Mouse (Mus musculus) CH12.LX (cell line): ENCODE data around the gene Ube2u.

Source experiments
- CHD2 ChIP-seq: IDR thresholded peaks from 2 replicates; pipeline ENCODE4 v1.6.1; 2011; ENCODE audit warnings: low read length, improper control_type of control experiment
- CTCF ChIP-seq, 2 experiments: IDR thresholded peaks in 1 of 2; conservative IDR thresholded peaks in 1 of 2; 2 replicates each; pipeline ENCODE4 v1.5.1; 2011 to 2012; ENCODE audit warnings: low read depth in 2 of 2, low read length in 2 of 2, improper control_type of control experiment in 1 of 2, inconsistent platforms in 1 of 2, mild to moderate bottlenecking in 1 of 2, moderate library complexity in 1 of 2
- EP300 ChIP-seq: IDR thresholded peaks from 2 replicates; pipeline ENCODE4 v1.6.1; 2011; ENCODE audit warnings: low read length, improper control_type of control experiment
- GABPA ChIP-seq: IDR thresholded peaks from 2 replicates; pipeline ENCODE4 v1.6.1; 2012; ENCODE audit warnings: low read depth, low read length, improper control_type of control experiment, inconsistent platforms; ENCODE audit not compliant: insufficient replicate concordance
- JUND ChIP-seq: conservative IDR thresholded peaks from 2 replicates; pipeline ENCODE4 v1.6.1; 2011; ENCODE audit warnings: low read depth, low read length, improper control_type of control experiment
- MAFK ChIP-seq: IDR thresholded peaks from 2 replicates; pipeline ENCODE4 v1.6.1; 2011; ENCODE audit warnings: low read length, improper control_type of control experiment; ENCODE audit not compliant: insufficient replicate concordance
- MAX ChIP-seq: IDR thresholded peaks from 2 replicates; pipeline ENCODE4 v1.6.1; 2011; ENCODE audit warnings: low read length, improper control_type of control experiment
- MXI1 ChIP-seq: IDR thresholded peaks from 2 replicates; pipeline ENCODE4 v1.6.1; 2011; ENCODE audit warnings: mild to moderate bottlenecking, low read depth, low read length, improper control_type of control experiment
- POLR2AphosphoS2 ChIP-seq: IDR thresholded peaks from 2 replicates; pipeline ENCODE4 v1.6.1; 2011; ENCODE audit warnings: low read depth, low read length, improper control_type of control experiment
- SIN3A ChIP-seq: IDR thresholded peaks from 2 replicates; pipeline ENCODE4 v1.6.1; 2012; ENCODE audit warnings: low read length, improper control_type of control experiment, inconsistent platforms
- UBTF ChIP-seq: IDR thresholded peaks from 2 replicates; pipeline ENCODE4 v1.6.1; 2012; ENCODE audit warnings: low read depth, mild to moderate bottlenecking, inconsistent platforms, low read length, improper control_type of control experiment, moderate library complexity
- ZC3H11A ChIP-seq: IDR thresholded peaks from 2 replicates; pipeline ENCODE4 v1.6.1; 2012; ENCODE audit warnings: low read depth, mild to moderate bottlenecking, inconsistent platforms, low read length, improper control_type of control experiment

DNA sequence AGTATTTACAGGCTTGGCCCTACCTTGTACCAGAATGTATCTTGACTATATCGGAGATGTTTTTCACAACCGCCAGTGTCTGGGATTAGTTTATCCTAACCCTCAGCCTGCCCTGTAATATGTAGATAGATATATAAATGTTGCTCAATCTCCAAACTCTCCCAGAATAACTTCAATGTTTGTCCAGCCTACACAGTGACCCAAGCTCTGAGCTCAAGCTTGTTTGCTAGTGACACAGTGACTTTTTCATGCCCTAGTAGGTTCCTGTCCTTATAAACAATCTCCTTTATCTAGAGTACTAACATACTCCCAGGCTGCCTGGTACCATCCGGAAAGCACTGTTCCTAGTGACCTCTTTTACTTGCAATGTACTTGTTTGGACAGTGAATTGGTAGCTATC lies 16.5 kb downstream of the Ube2u start:
- TF ChIP-seq POLR2AphosphoS2: no peak
- TF ChIP-seq EP300: no peak
- no peak for TF ChIP-seq UBTF
- no peak for TF ChIP-seq GABPA
- TF ChIP-seq MAX: no peak
- TF ChIP-seq ZC3H11A: no peak
- TF ChIP-seq CTCF (conservative IDR thresholded peaks at IDR 0.05 in 1 of 2, IDR thresholded peaks at IDR 0.05 in 1 of 2; ENCODE audit: low read depth in 2 of 2, low read length in 2 of 2): no peak
- no peak for TF ChIP-seq CHD2
- TF ChIP-seq MXI1: no peak
- TF ChIP-seq SIN3A: no peak
- no peak for TF ChIP-seq MAFK
- no peak for TF ChIP-seq JUND
